Mouse (Mus musculus) heart, adult 2 months (tissue): Measurements from ENCODE around the gene Pet117.

Experiments used
- CTCF ChIP-seq: fragments of 200-600 bp; IDR thresholded peaks from 2 replicates; pipeline ENCODE4 v1.8.1; 2022; ENCODE audit warnings: antibody characterized with exemption, mild to moderate bottlenecking, moderate library complexity
- EP300 ChIP-seq: fragments of 200-500 bp; IDR thresholded peaks from 2 replicates; pipeline ENCODE4 v1.6.1; 2011; ENCODE audit warnings: low read depth, low read length, control low read depth; ENCODE audit not compliant: insufficient read depth

DNA sequence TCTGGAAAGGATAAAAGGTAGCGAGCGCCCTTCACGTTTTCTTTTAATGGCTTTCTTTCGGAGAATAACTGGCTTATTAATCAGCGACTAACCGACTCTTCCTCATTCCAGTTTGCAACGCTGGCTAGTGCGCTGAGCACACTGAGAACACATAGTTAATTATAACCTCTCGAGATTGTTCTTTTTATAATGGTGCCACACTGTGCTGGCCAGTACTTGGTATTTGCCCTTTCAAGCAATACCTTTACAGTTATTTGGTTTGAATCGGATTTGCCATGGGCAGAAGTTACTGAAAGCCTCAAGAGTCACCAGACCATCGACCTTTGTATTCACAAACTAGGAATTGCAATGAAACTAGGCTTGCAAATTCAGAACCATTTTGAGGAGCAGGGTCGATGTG, 715 bp downstream of the Pet117 start:
- no peak for TF ChIP-seq CTCF
- TF ChIP-seq EP300 = no peak
